Mouse (Mus musculus) kidney, postnatal 10 days (tissue): Measurements from ENCODE around the gene Rbm41.

Experiments
- DNase-seq: peaks from one replicate; pipeline ENCODE4 v3.0.0; 2021; ENCODE audit warnings: mixed read lengths

Gene Rbm41

GRCm38 (mm10) chrX:139997740-139998690, at the start of gene Rbm41:
Rbm41 (minus strand) TSS chrX:139998595.
- peak; percentile 54 for DNase-seq

DNA sequence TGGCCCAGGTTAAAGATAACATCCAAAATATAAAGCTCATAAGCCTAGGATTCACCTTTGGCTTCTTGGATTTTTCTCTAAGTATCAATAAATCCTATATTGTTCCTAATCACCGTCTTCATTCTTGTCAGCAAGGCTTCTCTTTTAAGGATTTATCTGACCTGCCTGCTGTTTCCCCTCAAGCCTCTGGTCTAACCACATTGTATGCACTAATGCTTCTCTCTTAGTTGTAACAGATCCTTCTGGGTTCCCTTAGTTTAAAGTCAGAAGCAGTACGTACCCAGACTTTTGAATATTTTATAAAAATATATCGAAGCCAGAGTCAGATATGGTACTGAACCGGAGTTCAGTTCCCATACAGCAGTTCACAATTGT, 283 bp upstream of the Rbm41 start:
- no peak for DNase-seq

DNA sequence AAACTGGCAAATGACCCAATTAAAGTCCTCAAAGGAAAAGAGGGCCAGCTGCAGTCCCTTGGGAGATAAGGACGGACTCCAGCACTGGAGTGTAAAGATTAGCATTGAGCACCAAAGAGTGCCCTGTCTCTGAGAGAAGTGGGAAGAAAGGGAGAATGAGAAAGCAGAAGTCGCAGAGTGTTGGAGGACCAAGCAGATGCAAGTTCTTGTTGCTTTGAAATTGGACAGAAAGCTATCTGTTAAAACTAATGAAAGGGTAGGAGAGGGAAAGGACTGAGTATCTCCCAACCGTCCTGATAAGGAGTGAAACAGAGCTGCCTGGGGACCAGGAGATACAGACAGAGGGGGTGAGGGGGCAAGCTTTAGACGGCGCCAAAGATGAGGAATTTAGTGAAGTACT, 16.3 kb downstream of the Rbm41 start:
- DNase-seq: no peak

DNA sequence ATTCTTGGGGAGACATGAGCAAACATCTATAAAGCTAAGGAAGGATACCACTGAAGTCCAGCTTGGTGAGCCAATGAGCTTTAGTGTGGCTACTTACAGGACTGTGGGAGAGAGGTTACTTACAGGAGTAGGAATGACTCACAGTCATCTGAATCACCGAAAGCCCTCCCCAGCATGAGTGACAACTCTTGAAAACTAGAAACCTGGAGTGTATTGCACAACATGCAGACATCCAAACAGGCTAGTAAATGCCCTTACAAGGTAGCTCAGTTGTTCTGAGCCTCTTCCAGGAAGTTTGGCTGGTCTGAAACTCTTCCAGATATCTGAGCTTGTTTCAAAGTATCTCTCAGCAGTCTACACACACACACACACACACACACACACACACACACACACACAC, 64.9 kb downstream of the Rbm41 start:
- no peak for DNase-seq

GRCm38 (mm10) chrX:139932472-139932871, 65.9 kb downstream of the Rbm41 start:
- DNase-seq: no peak

GRCm38 (mm10) chrX:139920572-139920971, 77.8 kb downstream of the Rbm41 start:
- no peak for DNase-seq

GRCm38 (mm10) chrX:139891387-139891786, 107.0 kb downstream of the Rbm41 start:
- DNase-seq: no peak

DNA sequence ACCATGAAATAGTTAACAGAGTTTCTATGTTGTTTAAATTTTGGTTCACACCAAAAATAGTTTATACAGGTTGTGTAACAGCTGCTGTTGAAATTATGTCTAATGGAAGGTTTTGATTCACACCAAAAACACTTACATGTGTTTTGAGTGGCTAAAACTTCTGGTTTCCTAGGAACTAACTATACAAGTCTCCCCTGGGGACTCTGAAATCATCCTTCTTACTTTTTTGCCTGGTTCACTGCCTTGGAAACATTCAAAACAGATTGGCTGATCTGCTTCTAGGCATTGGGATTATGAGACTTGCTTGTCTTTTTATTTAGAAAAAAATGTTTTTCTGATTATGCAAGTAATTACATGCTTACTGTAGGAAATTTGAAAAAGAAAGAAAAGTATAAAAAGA, 115.2 kb downstream of the Rbm41 start:
- DNase-seq: no peak

DNA sequence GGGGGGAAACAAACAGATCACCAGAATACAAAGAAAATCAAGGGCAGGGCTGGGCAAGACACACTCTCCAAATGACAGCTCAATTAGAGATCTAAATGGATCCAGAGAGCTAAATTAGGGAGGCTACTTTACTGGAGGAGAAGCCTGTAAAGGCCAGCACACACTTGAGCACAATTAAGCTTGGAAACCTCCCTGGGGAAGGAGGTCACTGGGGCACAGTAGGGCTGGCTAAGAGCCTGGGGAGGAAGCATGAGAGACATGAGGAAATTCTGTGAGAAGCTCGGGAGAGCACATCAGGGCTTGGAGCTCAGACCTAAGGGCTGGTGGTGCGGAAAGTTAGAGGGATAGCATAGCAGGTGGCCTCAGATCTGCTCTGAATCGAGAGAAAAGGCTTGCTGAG, 120.5 kb downstream of the Rbm41 start:
- peak; percentile 34 for DNase-seq

GRCm38 (mm10) chrX:139877105-139877504, 121.3 kb downstream of the Rbm41 start:
- DNase-seq: no peak

DNA sequence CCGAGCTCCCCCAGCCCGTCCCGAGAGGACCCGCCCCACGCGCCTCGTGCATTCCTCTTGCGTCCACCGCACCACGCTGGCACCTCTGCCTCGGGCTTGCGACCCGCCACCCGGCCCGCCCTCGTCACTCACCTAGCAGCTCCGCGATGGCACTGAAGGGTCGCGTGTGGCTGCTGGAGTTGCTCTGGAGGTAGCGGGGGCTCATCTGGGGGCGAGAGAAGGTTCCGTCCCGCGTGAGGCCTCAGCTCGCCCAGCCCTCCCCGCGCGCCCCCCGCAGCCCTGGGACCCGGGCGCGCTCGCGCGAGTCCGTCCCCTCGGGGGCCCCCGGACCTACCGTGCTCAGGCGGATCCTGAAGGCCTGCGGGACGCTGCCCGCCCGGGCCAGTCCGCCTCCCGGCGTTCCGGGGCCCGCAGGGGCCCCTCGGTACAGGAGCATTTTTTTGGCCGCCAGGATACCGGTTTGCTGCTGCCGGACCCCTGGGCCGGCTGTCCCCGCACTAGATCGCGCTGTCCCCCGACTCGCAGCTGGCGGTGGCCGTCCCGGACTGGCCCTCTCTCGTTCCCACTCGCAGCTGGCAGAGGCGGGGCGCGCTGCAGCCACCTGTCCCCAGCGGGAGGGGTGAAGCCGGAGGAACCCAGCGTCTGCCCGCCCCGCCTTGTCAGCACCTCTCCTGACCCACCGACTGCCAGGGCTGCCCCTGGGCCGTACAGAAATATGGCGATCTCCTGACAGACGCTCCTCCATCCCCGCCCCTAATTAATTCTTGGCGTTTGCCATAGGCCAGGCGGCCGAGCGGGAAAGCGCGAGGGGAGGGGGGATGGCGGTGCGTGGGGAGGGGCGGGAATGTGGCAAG, 127.2 kb downstream of the Rbm41 start, which contains the start of gene Morc4:
TSS of gene Morc4 (minus strand) at position 740 of the 854 bp plus-strand sequence.
- DNase-seq: peak; percentile 77

GRCm38 (mm10) chrX:139870300-139870711, 128.1 kb downstream of the Rbm41 start:
- DNase-seq: peak; percentile 58

- DNase-seq: no peak
Observed at GRCm38 (mm10) chrX:139859402-139859801, 139.0 kb downstream of the Rbm41 start.

GRCm38 (mm10) chrX:139854795-139855194, 143.6 kb downstream of the Rbm41 start:
- no peak for DNase-seq

DNA sequence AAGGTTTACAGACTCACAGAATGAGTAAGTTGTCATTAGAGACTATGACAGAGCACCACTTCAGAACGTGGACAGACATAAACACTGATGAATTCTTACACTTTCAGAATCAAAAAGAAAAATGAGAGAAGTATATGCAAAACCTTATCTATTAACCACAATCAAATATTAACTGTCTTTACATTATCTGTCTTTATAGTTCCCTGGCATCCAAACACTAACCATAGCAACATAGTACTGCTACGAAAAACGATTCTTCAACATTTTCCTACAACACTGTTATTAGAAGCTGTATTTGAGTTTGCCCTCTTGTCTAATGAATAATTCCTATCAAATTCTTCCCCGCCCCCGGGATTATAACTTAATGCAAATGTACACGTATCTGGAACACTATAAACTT, 157.3 kb downstream of the Rbm41 start:
- DNase-seq: no peak
